Mouse (Mus musculus): ENCODE measurements at regions not wholly inside any gene's neighbourhood (a gene's known extent, or its start where the extent isn't known, plus 50 kb on each side); places are given as distances from the start of the nearest gene placed in this dataset.

DNA sequence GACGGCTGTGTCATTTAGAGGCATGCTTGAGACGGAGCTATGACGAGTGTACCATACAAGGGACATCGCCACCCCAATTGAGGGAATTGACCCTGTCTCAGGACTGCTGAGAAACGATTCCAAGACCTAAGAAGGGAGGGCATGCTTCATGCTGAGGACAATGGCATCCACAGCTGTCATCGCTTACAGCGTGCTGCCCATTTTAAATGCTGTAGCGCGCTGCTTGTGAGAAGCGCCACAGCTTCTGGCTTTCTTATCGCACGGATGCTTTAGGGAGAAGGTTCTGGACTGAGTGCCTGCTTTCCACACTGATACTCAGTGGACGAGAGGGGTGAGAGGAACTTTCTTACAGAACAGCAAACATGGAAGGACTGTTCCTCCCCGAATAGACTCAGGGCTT, 357.8 kb upstream of the Arglu1 start:
- no peak for DNase-seq (ENCODE audit: low spot score)

DNA sequence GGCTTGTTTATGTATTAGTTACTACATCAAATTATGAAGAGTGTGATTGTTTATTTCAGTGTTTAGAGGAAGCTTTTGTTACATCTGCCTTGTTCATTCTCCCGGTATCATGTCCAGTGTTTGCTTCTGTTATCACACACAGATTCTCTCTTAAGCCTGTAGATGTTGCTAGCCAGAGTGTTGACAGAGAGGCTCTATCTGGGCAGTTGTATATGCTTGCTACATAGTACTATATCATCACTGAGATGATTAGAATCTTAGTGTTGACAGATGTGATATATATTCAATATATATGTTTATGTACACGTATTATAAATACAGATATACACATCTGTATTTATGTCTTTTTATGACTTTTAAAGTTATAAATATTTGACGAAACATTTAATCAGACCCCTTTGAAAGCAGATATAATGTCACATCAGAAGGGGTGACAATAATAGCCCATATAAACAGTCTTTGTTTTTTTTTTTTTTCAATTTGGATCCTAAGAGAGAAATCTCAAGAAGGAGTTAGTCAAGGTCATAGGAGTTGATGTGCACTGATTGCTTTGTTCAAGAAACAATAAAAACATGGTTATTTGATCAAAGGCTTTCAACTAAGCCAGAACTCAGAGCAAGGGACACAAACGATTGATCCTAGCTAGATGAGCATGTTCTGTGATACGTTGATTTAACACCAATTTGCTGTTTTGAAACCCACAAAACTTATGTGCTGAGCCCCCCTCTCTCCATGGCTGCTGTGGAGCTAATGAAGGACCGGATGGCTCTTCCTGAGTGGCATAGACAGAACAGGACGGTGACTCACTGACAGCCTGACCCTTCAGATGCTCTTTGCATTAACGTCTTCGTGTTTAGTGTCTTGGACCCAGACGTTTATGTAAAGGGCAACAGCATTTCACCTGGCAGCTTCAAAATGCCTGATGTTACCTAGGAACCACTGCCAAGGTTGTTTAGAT, 352.8 kb upstream of the Arglu1 start:
- DNase-seq (ENCODE audit: low spot score): no peak

DNA sequence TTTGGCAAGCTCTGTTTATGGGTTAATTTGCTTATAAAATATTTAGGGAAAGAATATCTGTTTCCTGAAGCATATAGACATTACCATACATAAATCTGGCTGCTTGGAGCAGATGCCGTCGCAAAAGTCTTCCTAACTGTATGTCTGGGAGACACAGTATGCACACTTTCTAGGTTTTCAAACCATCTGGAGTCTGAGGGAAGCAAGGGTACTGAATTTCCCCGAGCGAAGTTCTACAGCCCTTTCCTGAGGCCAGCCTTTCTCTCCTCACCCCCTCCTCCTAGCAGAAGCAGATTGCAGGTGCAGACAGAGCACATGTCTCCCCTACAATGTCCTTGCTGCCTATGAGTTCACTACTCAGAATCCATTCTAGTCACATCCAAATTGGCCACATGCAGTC, 338.8 kb upstream of the Arglu1 start:
- DNase-seq (ENCODE audit: low spot score): no peak

DNA sequence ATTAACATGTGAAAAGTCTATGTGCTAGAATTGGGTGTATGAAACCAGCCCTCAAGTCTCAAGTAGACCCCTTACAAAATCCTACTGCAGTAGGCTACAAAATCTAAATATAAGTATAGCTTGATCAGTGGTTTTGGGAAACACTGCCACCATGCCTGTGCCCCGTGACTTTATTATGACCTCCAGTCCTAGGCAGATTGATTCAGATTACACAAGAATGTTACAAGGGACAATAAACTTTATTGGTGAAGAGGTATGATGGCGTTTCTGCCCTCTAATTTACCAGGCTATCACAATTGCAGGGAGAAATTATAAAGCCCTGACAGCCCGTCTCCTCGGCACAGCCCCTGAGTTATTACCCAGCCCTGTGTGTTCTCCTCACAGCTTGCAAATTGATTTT, 337.4 kb upstream of the Arglu1 start:
- no peak for DNase-seq (ENCODE audit: low spot score)

DNA sequence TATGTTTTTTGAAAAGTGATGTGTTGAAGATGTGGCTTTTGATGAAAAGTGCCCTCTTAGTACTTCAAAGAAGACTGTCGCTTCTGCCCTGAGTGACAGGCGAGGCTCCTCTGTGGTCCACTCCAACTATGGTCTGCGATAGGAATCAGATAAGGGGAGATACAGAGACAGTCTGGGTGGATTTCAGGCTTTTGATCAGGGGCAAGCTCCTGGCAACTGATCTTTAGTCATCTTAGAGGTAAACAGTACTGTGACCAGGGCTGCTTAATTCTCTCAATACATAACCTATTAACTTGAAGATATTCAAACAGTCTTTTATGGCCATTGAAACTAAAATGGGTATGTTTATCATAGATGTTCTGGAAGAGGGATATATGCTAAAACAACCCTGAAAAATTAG, 335.6 kb upstream of the Arglu1 start:
- no peak for DNase-seq (ENCODE audit: low spot score)

DNA sequence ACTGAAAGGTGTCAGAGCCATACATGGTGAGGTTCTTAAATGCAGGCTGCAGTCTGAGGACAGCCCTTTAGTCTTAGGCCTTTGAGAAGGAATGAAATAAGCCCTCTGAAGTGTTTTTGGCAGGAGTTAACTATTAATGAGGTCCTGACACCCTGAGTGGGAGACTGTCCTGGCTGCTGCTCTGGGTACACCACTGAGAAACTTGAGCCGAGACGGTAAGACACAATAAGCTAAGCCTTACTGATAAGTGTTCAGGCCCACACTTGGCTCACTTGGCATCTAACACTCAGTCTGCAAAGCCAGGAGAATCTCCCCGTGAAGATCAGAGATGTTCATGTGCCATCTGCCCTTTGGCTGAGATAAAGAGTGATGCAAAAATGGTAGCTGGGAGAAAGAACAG, 335.1 kb upstream of the Arglu1 start:
- no peak for DNase-seq (ENCODE audit: low spot score)

DNA sequence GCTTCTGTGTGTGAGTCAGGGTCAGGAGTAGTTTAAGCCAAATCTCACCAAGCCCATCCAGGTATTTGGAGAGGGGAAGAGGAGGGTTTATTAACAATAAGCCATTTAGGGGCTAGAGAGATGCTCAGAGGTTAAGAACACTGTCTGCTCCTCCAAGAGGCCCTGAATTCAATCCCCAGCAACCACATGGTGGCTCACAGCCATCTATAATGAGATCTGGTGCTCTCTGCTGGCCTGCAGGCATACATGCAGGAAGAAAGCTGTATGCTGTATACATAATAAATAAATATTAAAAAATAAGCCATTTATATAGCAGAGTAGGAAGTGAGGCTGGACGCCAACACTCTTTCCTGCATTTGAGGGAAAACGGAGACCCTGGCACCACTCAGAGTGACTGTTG, 330.4 kb upstream of the Arglu1 start:
- no peak for DNase-seq (ENCODE audit: low spot score)

DNA sequence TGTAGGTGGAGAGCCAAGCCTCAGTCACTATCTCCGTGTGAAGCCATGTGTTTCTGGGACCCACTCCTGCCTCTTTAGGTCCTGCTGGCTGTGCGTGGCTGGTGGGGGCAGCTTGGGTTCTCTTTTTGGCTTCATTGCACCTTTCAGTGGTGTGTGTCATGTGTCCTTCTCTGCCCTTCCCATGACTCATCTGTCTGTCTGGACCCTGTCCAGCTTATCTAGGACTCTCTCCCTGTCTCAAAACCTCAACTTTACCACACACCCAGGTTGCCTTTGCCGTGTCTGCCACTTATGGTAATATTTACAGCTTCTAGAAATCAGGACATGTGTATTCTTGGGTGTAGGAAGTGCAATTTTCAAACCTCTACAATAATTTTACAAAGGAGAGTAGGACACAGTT, 329.9 kb upstream of the Arglu1 start:
- DNase-seq (ENCODE audit: low spot score): no peak

DNA sequence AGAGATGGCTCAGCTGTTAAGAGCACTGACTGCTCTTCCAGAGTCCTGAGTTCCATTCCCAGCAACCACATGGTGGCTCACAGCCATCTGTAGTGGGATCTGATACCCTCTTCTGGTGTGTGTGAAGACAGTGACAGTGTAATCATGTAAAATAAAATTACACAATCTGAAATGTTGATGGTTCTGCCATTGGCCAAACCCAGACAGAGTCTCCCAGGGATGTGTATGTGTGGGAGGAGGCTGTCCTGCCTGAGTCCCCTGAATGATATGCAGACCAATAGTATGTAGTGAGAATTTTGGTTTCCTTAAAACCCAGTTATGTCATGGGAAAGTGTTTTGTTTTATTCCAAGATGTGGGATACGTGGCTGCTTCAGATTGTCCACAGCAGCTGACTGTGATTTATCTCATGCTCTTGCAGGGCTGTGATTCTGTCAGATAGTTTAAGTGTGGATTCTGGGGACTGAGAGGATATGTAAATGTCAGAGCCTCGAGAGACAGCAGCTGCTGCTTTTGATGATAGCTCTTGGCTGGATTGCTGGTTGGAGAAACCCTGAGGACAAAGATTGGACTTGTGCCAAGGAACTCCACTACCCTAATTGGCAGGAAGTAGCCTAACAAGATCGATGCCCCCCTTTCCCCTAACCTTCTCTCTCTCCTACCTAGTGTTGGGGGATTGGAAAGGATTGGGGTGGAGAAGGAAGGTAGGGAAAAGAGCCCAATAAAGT, 321.6 kb upstream of the Arglu1 start:
- no peak for DNase-seq (ENCODE audit: low spot score)

DNA sequence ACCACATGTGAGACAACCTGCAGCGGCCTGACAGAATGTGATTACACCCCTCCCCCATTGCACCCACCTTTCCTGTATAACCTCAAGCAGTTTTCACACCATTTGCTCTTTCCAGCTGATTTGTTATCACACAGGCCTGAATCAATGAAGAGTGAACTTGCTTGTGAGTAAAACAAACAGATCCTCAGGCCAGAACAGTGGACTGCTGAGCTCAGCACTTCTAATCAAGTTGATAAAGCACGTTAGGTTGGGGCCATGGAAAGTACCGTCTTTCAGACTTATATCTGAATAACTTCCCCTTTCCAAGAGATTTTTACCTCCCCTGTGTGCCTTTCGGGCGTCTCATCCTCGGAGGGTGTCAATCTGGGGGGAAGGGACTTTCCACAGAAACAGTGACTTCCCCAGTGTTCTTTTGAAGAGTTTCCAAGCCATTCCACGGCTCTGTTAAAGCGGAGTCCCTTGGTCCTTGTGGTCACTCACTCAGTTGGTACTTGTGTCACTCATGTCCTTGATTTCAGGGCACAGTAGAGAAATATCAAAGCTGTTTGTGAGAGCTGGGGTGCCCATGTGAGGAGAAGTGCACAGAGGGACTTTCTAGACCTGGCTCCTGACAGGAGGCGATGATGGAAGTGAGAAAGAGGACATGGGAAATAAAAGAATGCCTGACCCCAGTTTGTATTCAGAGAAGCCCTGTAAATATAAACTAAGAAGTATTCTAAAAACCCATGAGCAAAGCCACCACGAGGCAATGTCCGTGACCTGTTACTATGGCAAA, 317.9 kb upstream of the Arglu1 start:
- no peak for DNase-seq (ENCODE audit: low spot score)

DNA sequence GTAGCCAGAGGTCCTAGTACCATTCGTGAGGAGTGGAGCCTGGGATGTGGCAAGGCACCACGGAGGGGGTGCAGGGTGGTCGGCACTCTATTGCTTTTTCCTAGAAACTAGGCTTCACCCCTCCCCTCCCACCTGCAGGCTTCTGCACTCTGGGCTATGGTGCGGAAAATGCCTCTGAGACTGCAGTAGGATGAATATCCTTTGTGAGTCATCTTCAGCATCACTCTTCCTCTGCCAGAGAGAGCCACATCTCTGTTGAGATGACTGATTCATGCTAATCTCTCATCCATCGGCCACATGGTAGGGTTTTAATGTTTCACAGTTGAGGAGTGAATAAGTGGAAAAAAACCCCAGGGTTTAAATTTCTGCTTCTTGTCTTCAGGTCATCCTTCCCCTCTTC, 309.6 kb upstream of the Arglu1 start:
- DNase-seq (ENCODE audit: low spot score): no peak

DNA sequence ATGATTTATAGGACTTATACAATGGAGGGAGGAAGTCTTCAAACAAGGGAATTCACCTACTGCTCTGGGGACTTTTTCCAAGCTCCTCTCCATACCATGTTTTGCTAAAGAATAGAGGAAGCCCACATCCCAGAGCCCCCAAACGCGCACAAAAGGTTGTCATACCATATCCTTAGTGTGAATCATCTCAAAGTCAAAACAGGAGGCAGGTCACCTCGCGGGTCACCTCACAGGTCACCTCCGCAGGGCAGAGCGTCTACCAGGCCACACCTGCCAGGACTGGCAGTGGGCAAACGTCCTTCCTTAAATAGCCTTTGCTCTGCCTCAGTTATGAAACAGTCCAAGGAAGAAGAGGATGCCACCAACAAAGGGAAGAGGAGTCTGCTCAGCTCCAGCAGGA, 307.3 kb upstream of the Arglu1 start:
- no peak for DNase-seq (ENCODE audit: low spot score)

DNA sequence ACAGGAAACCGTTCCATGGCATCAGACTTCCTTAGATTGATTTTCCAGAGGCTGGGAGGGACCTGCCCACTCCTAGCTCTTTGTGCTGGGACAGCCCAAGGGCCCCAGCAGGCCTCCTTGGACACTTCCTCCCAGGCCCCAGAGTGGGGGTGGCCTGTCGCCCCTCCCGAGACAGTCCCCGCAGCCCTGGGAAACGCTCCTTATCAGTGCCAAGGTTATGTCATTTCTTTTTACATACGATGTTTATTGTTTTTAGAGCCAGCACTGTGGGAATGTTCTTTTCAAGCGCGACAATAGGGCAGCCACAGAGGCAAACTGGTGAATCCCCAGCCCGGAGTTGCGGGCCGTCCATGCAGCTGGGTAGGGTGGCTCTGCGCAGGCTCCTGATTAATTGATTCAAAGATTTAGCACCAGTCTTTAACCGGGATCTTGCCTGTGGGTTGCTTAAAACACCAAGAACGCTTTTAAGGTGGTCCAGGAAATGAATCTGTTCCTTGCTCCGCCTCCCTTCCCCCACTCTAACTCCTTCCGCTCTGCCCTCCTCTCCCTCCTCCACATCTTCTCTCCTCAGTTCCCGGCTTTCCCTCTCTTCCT, 304.4 kb upstream of the Arglu1 start:
- no peak for DNase-seq (ENCODE audit: low spot score)

DNA sequence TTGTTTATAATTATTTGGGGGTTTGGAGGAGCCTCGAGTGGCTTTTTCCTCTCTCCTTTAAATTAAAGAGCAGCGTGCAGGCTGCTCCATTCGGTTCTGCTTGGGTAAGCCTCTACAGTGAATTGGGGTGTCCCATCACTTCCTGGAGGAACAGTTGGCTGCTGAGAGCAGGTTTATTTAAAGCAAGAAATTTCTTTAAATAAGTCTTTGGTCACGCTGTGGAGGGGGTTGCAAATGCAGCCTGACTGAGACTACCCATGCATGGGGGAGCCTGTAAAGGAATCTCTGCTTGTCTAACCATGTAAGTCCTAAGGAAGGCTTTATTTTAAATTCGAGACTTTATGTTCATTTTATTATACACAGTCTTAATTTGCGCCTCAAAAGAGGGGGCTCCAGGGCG, 303.7 kb upstream of the Arglu1 start:
- DNase-seq (ENCODE audit: low spot score): no peak

DNA sequence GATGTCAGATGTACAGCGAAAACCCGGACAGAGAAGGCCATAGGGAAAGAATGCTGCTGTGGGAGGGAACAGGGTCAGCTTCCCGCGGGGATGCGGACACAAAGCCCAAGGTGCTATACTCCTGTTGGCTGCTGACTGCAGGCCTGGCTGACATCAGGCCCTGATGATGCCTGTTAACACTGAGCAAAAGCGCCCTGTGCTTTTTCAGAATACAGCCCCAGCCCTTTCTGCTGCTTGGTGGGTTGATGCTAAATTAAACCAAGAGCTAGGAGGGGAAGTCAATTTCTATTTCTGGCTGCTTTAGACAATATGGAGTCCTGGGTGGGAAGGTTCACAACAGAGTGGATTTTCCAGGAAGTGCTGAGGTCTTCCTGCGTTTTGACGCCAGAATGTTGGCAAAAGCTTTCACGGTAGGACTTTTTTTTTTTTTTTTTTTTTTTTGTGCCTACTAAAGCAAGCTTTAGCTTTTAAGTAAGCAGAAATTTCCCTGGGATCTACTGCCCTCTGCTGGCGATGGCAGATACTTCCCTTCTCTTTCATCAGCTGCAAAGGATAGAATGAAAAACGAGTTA, 302.2 kb upstream of the Arglu1 start:
- peak; percentile 89 for DNase-seq (ENCODE audit: low spot score)

DNA sequence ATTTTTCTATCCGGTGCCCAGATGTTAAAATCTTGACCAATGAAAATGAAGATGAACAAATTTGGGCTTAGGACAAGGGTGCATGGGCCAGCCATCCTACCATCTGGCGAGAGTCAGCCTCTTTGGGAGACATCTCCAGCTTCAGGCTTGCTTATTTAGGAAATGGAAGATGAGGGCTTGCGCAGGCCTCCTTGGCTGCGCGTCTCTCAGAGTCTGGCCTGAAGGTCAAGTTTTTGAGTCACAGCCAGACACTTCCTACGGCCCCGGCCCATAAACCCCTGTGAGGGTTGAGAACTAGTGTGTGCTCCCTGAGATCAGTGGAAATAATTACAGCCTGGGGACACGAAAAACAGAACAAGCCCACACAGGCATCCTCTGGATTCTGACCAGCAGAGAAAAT, 300.7 kb upstream of the Arglu1 start:
- DNase-seq (ENCODE audit: low spot score): no peak

DNA sequence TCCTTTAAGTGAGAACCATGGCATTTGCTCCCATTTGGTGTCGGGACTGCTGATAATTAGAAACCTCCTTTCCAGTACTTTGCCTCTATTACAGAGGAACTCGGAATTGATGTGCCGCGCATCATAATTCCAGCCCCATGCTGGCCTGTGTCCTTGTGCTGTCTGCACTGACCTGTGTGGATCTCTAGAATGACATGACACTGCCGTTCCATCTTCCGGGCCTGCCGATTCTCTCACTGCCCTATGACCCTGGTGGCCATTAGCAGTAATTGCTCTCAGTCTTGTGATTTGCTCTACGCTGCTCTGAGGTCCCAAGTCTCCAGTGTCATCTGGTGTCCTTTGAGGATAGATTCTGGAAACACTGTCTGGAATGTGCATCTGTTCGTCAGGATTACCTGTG, 295.7 kb upstream of the Arglu1 start:
- no peak for DNase-seq (ENCODE audit: low spot score)

DNA sequence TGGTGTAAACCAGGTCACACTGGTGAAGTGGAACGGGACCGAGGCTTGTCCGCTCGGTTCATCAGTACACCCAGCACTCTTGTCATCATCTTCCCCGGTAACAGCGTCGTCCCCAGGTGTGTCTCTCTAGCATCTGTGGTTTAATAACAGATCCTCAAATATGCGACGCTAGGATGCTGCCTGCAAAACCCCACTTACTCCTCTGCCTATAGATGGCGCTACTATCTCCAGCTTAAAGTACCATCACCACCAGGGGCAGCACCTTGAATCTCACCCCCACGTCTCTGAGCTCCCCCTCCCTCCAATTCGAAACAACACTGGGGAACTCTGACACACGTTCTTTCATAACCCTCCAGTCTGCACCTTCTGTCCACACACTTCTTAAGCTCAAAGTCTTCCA, 295.1 kb upstream of the Arglu1 start:
- no peak for DNase-seq (ENCODE audit: low spot score)

DNA sequence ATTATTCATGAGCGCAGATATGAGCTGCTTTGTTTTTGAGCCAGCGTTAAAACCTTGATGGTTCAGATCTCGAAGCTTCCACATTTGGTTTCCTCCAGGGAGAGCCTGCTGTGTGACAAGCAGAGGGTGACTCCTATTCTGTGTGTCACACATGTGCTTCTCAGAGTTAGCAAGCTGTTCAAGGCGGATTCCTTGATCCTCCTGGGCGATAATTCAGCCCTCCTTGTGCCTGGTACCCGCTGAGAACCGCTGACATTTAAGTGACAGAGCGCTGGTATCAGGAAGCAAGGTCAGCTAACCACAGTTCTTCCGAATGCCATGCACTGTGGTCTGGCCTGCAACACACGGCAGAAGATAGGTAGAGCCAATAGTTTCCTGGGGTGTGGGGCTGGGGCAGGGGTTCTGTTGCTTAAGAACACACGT, 294.5 kb upstream of the Arglu1 start:
- no peak for DNase-seq (ENCODE audit: low spot score)

DNA sequence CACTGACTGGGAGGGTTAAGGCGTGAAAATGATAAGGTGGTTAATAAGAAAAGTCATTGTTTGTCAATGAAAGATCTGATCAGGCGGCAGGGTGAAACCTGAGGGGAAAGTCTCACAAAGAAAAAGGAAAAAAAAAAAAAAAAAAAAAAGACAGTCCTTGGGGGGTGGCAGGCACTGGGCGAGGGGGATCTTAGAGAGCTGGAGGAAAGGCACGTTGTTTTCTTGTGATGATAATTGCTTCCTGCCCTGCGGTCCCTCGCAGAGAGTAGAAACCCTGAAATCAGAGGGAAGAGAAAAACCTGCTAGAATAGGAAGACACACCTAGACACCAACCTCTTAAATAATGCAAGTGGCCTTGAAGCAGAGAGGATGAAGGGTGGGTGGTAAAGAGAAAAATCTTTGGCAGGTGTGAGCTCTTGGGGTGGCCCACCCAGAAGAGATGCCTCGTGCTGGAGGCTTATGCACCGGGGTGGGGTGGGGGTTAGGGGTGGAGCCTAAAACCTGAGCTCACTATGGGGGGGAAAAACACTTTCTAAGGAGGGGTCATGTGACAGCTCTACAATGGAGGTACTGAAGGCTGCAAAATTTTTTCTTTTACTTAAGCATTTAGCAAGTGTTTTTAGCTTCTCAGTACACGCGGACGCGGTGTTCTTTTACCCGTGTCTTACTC, 294.0 kb upstream of the Arglu1 start:
- no peak for DNase-seq (ENCODE audit: low spot score)

DNA sequence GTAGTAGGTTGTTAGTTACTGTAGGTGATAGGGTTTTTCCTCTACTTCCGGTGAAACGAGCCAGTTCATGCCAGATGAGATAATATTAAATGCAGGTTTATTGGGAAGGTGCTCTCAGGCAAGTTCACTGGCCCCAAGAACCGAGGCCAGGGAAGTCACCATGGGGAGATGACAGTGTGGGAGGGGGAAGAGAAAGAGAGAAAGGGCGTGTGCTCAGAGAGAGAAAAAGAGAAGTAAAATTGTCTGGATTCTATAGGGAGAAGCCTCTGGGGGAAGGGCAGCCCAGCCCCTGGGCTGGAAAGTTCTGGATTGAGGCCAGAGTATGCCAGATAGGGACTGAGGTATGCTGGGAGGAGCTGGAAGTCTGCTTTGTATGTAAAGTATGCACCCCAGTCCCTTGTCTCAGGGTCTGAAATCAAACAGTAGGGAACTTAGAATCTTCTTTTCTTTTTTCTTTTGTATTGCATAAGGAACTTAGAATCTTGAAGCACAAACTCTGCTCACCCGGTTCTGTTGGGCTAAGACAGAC, 292.9 kb upstream of the Arglu1 start:
- DNase-seq (ENCODE audit: low spot score): no peak
